Mouse (Mus musculus): ENCODE results near the gene 4933427D14Rik. TPM values are rescaled to one million over a fixed set of nuclear protein-coding genes. Genes with fewer than 3 reads are reported as not detected.

Gene 4933427D14Rik
- polyA plus RNA-seq, 1 experiment from 2014 or later = 19.5 TPM

- no peak for DNase-seq (ENCODE audit: low spot score, missing footprints)
- ATAC-seq (ENCODE audit: low FRiP score) = no peak
- Histone ChIP-seq H3K27me3 (ENCODE audit: control insufficient read depth, insufficient read depth, low read length) (peaks cover 21% of the 10 kb centered on the region), H3K4me2 (no peak overlapping the region), H3K27ac (ENCODE audit: low read depth, low read length) (no peak overlapping the region), H3K4me1 (ENCODE audit: control insufficient read depth, insufficient read depth, low read length) (peaks cover 4% of the 10 kb centered on the region), H3K9me3 (ENCODE audit: control insufficient read depth, low read length) (no peaks in the 10 kb centered on the region), H3K9ac (ENCODE audit: low read length) (no peak overlapping the region), H3K4me3 (ENCODE audit: low read depth, low read length) (no peak overlapping the region), H3K36me3 (ENCODE audit: control insufficient read depth, insufficient read depth, low read length) (no peaks in the 10 kb centered on the region)
- WGBS = 13% methylated on average over 11 of the region's 11 CpGs
Observed at GRCm38 (mm10) chr11:72130021-72130420, 77.2 kb downstream of the 4933427D14Rik start.

GRCm38 (mm10) chr11:72129032-72129894 is 78.0 kb downstream of the 4933427D14Rik start:
- ATAC-seq (ENCODE audit: low FRiP score) (no peak), DNase-seq (ENCODE audit: low spot score, missing footprints) (no peak)
- H3K27ac ChIP-seq (ENCODE audit: low read depth, low read length) = no peak overlapping the region
- no peaks in the 10 kb centered on the region for H3K9me3 ChIP-seq (ENCODE audit: control insufficient read depth, low read length)
- no peak overlapping the region for H3K9ac ChIP-seq (ENCODE audit: low read length)
- H3K36me3 ChIP-seq (ENCODE audit: control insufficient read depth, insufficient read depth, low read length) = no peaks in the 10 kb centered on the region
- H3K4me3 ChIP-seq (ENCODE audit: low read depth, low read length) = no peak overlapping the region
- H3K4me1 ChIP-seq (ENCODE audit: control insufficient read depth, insufficient read depth, low read length) = 0 out of 2 replicates have a peak, but pooled peaks cover 2% of the 10 kb centered on the region
- 74% methylated on average over 8 of the region's 8 CpGs for WGBS
- peaks cover 14% of the 10 kb centered on the region for H3K27me3 ChIP-seq (ENCODE audit: control insufficient read depth, insufficient read depth, low read length)
- no peak overlapping the region for H3K4me2 ChIP-seq

GRCm38 (mm10) chr11:72127450-72128189 is 79.6 kb downstream of the 4933427D14Rik start:
- ATAC-seq (ENCODE audit: low FRiP score) (no peak), DNase-seq (ENCODE audit: low spot score, missing footprints) (no peak)
- no peak overlapping the region for H3K4me3 ChIP-seq (ENCODE audit: low read depth, low read length)
- WGBS = 75% methylated on average over 5 of the region's 5 CpGs
- H3K4me1 ChIP-seq (ENCODE audit: control insufficient read depth, insufficient read depth, low read length) = 0 out of 2 replicates have a peak, but pooled peaks cover 2% of the 10 kb centered on the region
- no peaks in the 10 kb centered on the region for H3K36me3 ChIP-seq (ENCODE audit: control insufficient read depth, insufficient read depth, low read length)
- no peak overlapping the region for H3K4me2 ChIP-seq
- no peaks in the 10 kb centered on the region for H3K9me3 ChIP-seq (ENCODE audit: control insufficient read depth, low read length)
- H3K27ac ChIP-seq (ENCODE audit: low read depth, low read length) = no peak overlapping the region
- H3K27me3 ChIP-seq (ENCODE audit: control insufficient read depth, insufficient read depth, low read length) = no peaks in the 10 kb centered on the region; the same call in 1 of the 2 replicates
- H3K9ac ChIP-seq (ENCODE audit: low read length) = no peak overlapping the region

- H3K27ac ChIP-seq (ENCODE audit: low read depth, low read length) = no peak overlapping the region
- no peaks in the 10 kb centered on the region for H3K9me3 ChIP-seq (ENCODE audit: control insufficient read depth, low read length)
- H3K4me3 ChIP-seq (ENCODE audit: low read depth, low read length) = no peak overlapping the region
- no peak overlapping the region for H3K9ac ChIP-seq (ENCODE audit: low read length)
- no peak overlapping the region for H3K4me2 ChIP-seq
- 0 out of 2 replicates have a peak, but pooled peaks cover 2% of the 10 kb centered on the region for H3K4me1 ChIP-seq (ENCODE audit: control insufficient read depth, insufficient read depth, low read length)
- ATAC-seq (ENCODE audit: low FRiP score) (no peak), DNase-seq (ENCODE audit: low spot score, missing footprints) (no peak)
- no peaks in the 10 kb centered on the region for H3K36me3 ChIP-seq (ENCODE audit: control insufficient read depth, insufficient read depth, low read length)
- H3K27me3 ChIP-seq (ENCODE audit: control insufficient read depth, insufficient read depth, low read length) = no peaks in the 10 kb centered on the region
- 81% methylated on average over 3 of the region's 3 CpGs for WGBS
Observed at GRCm38 (mm10) chr11:72125781-72126180, 81.5 kb downstream of the 4933427D14Rik start.

- Histone ChIP-seq H3K36me3 (ENCODE audit: control insufficient read depth, insufficient read depth, low read length) (no peaks in the 10 kb centered on the region), H3K9me3 (ENCODE audit: control insufficient read depth, low read length) (no peaks in the 10 kb centered on the region), H3K27me3 (ENCODE audit: control insufficient read depth, insufficient read depth, low read length) (no peaks in the 10 kb centered on the region), H3K9ac (ENCODE audit: low read length) (no peak overlapping the region), H3K4me2 (no peak overlapping the region), H3K4me1 (ENCODE audit: control insufficient read depth, insufficient read depth, low read length) (no peaks in the 10 kb centered on the region), H3K4me3 (ENCODE audit: low read depth, low read length) (no peak overlapping the region), H3K27ac (ENCODE audit: low read depth, low read length) (no peak overlapping the region)
- 83% methylated on average over 4 of the region's 4 CpGs for WGBS
- peak; percentile 33 for DNase-seq (ENCODE audit: low spot score, missing footprints)
- no peak for ATAC-seq (ENCODE audit: low FRiP score)
Observed at GRCm38 (mm10) chr11:72123531-72123930, 83.7 kb downstream of the 4933427D14Rik start.

GRCm38 (mm10) chr11:72120354-72120753 is 86.9 kb downstream of the 4933427D14Rik start:
- H3K4me1 ChIP-seq (ENCODE audit: control insufficient read depth, insufficient read depth, low read length) = peaks cover 3% of the 10 kb centered on the region; the same call in 1 of the 2 replicates
- H3K9ac ChIP-seq (ENCODE audit: low read length) = no peak overlapping the region
- no peak overlapping the region for H3K27ac ChIP-seq (ENCODE audit: low read depth, low read length)
- WGBS = 90% methylated on average over 6 of the region's 6 CpGs
- no peak overlapping the region for H3K4me2 ChIP-seq
- no peak for DNase-seq (ENCODE audit: low spot score, missing footprints)
- no peaks in the 10 kb centered on the region for H3K27me3 ChIP-seq (ENCODE audit: control insufficient read depth, insufficient read depth, low read length)
- no peaks in the 10 kb centered on the region for H3K9me3 ChIP-seq (ENCODE audit: control insufficient read depth, low read length)
- H3K4me3 ChIP-seq (ENCODE audit: low read depth, low read length) = no peak overlapping the region
- no peak for ATAC-seq (ENCODE audit: low FRiP score)
- H3K36me3 ChIP-seq (ENCODE audit: control insufficient read depth, insufficient read depth, low read length) = no peaks in the 10 kb centered on the region

GRCm38 (mm10) chr11:72118630-72119029 is 88.6 kb downstream of the 4933427D14Rik start:
- no peak overlapping the region for H3K4me3 ChIP-seq (ENCODE audit: low read depth, low read length)
- no peak overlapping the region for H3K27ac ChIP-seq (ENCODE audit: low read depth, low read length)
- H3K36me3 ChIP-seq (ENCODE audit: control insufficient read depth, insufficient read depth, low read length) = no peaks in the 10 kb centered on the region
- DNase-seq (ENCODE audit: low spot score, missing footprints) = peak; percentile 26
- peaks cover 3% of the 10 kb centered on the region; the same call in 1 of the 2 replicates for H3K4me1 ChIP-seq (ENCODE audit: control insufficient read depth, insufficient read depth, low read length)
- no peak overlapping the region for H3K9ac ChIP-seq (ENCODE audit: low read length)
- ATAC-seq (ENCODE audit: low FRiP score) = no peak
- 82% methylated on average over 3 of the region's 3 CpGs for WGBS
- H3K4me2 ChIP-seq = no peak overlapping the region
- no peaks in the 10 kb centered on the region for H3K27me3 ChIP-seq (ENCODE audit: control insufficient read depth, insufficient read depth, low read length)
- no peaks in the 10 kb centered on the region for H3K9me3 ChIP-seq (ENCODE audit: control insufficient read depth, low read length)

- no peak overlapping the region for H3K4me2 ChIP-seq
- no peak overlapping the region for H3K4me3 ChIP-seq (ENCODE audit: low read depth, low read length)
- peak; percentile 78 for DNase-seq (ENCODE audit: low spot score, missing footprints)
- no peaks in the 10 kb centered on the region for H3K27me3 ChIP-seq (ENCODE audit: control insufficient read depth, insufficient read depth, low read length)
- no peaks in the 10 kb centered on the region for H3K9me3 ChIP-seq (ENCODE audit: control insufficient read depth, low read length)
- peaks cover 3% of the 10 kb centered on the region; the same call in 1 of the 2 replicates for H3K4me1 ChIP-seq (ENCODE audit: control insufficient read depth, insufficient read depth, low read length)
- no peak for ATAC-seq (ENCODE audit: low FRiP score)
- WGBS = 62% methylated on average over 4 of the region's 4 CpGs
- no peak overlapping the region for H3K9ac ChIP-seq (ENCODE audit: low read length)
- no peak overlapping the region for H3K27ac ChIP-seq (ENCODE audit: low read depth, low read length)
- no peaks in the 10 kb centered on the region for H3K36me3 ChIP-seq (ENCODE audit: control insufficient read depth, insufficient read depth, low read length)
Observed at GRCm38 (mm10) chr11:72113296-72113695, 94.0 kb downstream of the 4933427D14Rik start.

- no peak for ATAC-seq (ENCODE audit: low FRiP score)
- no peak overlapping the region for H3K4me3 ChIP-seq (ENCODE audit: low read depth, low read length)
- 43% methylated on average over 3 of the region's 3 CpGs for WGBS
- H3K4me2 ChIP-seq = no peak overlapping the region
- no peak overlapping the region for H3K9ac ChIP-seq (ENCODE audit: low read length)
- H3K9me3 ChIP-seq (ENCODE audit: control insufficient read depth, low read length) = no peaks in the 10 kb centered on the region
- no peak overlapping the region for H3K27ac ChIP-seq (ENCODE audit: low read depth, low read length)
- peaks cover 3% of the 10 kb centered on the region; the same call in 1 of the 2 replicates for H3K4me1 ChIP-seq (ENCODE audit: control insufficient read depth, insufficient read depth, low read length)
- H3K27me3 ChIP-seq (ENCODE audit: control insufficient read depth, insufficient read depth, low read length) = no peaks in the 10 kb centered on the region
- DNase-seq (ENCODE audit: low spot score, missing footprints) = no peak
- H3K36me3 ChIP-seq (ENCODE audit: control insufficient read depth, insufficient read depth, low read length) = no peaks in the 10 kb centered on the region
Observed at GRCm38 (mm10) chr11:72110726-72111125, 96.5 kb downstream of the 4933427D14Rik start.
